Mouse (Mus musculus): ENCODE data around the gene Ctu1. TPM values are rescaled to one million over a fixed set of nuclear protein-coding genes. Genes with fewer than 3 reads are reported as not detected.
"Not testable (repeated sequence)": the region's sequence is repeated elsewhere in the genome, so short reads cannot be mapped to it uniquely, and the experiment has no call there.

Gene Ctu1
- polyA plus RNA-seq, 1 experiment from 2014 or later, result 26.4 TPM

GRCm38 (mm10) chr7:43642587-43642986 lies 29.2 kb upstream of the Ctu1 start:
- no peak overlapping the region for H3K4me2 ChIP-seq (ENCODE audit: low read length)
- no peaks in the 10 kb centered on the region for H3K36me3 ChIP-seq (ENCODE audit: control insufficient read depth, insufficient read depth, low read length)
- no peaks in the 10 kb centered on the region for H3K9me3 ChIP-seq (replicated peaks; ENCODE audit: control insufficient read depth, low read length, poor library complexity, severe bottlenecking)
- no peak for ATAC-seq
- H3K9ac ChIP-seq (ENCODE audit: low read depth, low read length), result no peak overlapping the region
- 83% methylated on average over 5 of the region's 5 CpGs for WGBS
- H3K27me3 ChIP-seq (ENCODE audit: control insufficient read depth, insufficient read depth, low read depth, low read length), result no peaks in the 10 kb centered on the region
- H3K4me3 ChIP-seq (ENCODE audit: low read depth, low read length), result no peak overlapping the region
- H3K4me1 ChIP-seq (ENCODE audit: control insufficient read depth, insufficient read depth, low read length), result no peaks in the 10 kb centered on the region
- H3K27ac ChIP-seq (ENCODE audit: low read length), result no peak overlapping the region

GRCm38 (mm10) chr7:43643046-43643652 lies 28.7 kb upstream of the Ctu1 start:
- no peaks in the 10 kb centered on the region for H3K36me3 ChIP-seq (ENCODE audit: control insufficient read depth, insufficient read depth, low read length)

GRCm38 (mm10) chr7:43652683-43653082 lies 19.1 kb upstream of the Ctu1 start:
- Histone ChIP-seq H3K36me3 (ENCODE audit: control insufficient read depth, insufficient read depth, low read length) (no peaks in the 10 kb centered on the region), H3K9ac (ENCODE audit: low read depth, low read length) (no peak overlapping the region), H3K4me2 (ENCODE audit: low read length) (no peak overlapping the region), H3K9me3 (replicated peaks; ENCODE audit: control insufficient read depth, low read length, poor library complexity, severe bottlenecking) (no peaks in the 10 kb centered on the region), H3K4me1 (ENCODE audit: control insufficient read depth, insufficient read depth, low read length) (no peaks in the 10 kb centered on the region), H3K27me3 (ENCODE audit: control insufficient read depth, insufficient read depth, low read depth, low read length) (no peaks in the 10 kb centered on the region), H3K4me3 (ENCODE audit: low read depth, low read length) (no peak overlapping the region), H3K27ac (ENCODE audit: low read length) (no peak overlapping the region)
- ATAC-seq, result no peak
- WGBS, result 88% methylated on average over 6 of the region's 6 CpGs

More at GRCm38 (mm10) chr7:43643046-43643652, 28.7 kb upstream of the Ctu1 start:
- H3K9me3 ChIP-seq (replicated peaks; ENCODE audit: control insufficient read depth, low read length, poor library complexity, severe bottlenecking), result no peaks in the 10 kb centered on the region
- no peaks in the 10 kb centered on the region for H3K4me1 ChIP-seq (ENCODE audit: control insufficient read depth, insufficient read depth, low read length)
- H3K27me3 ChIP-seq (ENCODE audit: control insufficient read depth, insufficient read depth, low read depth, low read length), result no peaks in the 10 kb centered on the region
- H3K27ac ChIP-seq (ENCODE audit: low read length), result no peak overlapping the region
- no peak overlapping the region for H3K4me3 ChIP-seq (ENCODE audit: low read depth, low read length)
- ATAC-seq, result no peak
- WGBS, result 80% methylated on average over 17 of the region's 17 CpGs
- H3K9ac ChIP-seq (ENCODE audit: low read depth, low read length), result no peak overlapping the region
- H3K4me2 ChIP-seq (ENCODE audit: low read length), result no peak overlapping the region

- no peaks in the 10 kb centered on the region for H3K27me3 ChIP-seq (ENCODE audit: control insufficient read depth, insufficient read depth, low read depth, low read length)
- H3K9me3 ChIP-seq (replicated peaks; ENCODE audit: control insufficient read depth, low read length, poor library complexity, severe bottlenecking), result no peaks in the 10 kb centered on the region
- H3K9ac ChIP-seq (ENCODE audit: low read depth, low read length), result no peak overlapping the region
- H3K4me2 ChIP-seq (ENCODE audit: low read length), result no peak overlapping the region
- ATAC-seq, result no peak
- no peak overlapping the region for H3K4me3 ChIP-seq (ENCODE audit: low read depth, low read length)
- H3K36me3 ChIP-seq (ENCODE audit: control insufficient read depth, insufficient read depth, low read length), result no peaks in the 10 kb centered on the region
- H3K4me1 ChIP-seq (ENCODE audit: control insufficient read depth, insufficient read depth, low read length), result no peaks in the 10 kb centered on the region
- WGBS, result 87% methylated on average over 3 of the region's 3 CpGs
- no peak overlapping the region for H3K27ac ChIP-seq (ENCODE audit: low read length)
Observed at GRCm38 (mm10) chr7:43654519-43654918, 17.3 kb upstream of the Ctu1 start.

- Histone ChIP-seq H3K4me2 (ENCODE audit: low read length) (no peak overlapping the region), H3K9ac (ENCODE audit: low read depth, low read length) (no peak overlapping the region), H3K27ac (ENCODE audit: low read length) (no peak overlapping the region), H3K4me3 (ENCODE audit: low read depth, low read length) (no peak overlapping the region), H3K36me3 (ENCODE audit: control insufficient read depth, insufficient read depth, low read length) (no peaks in the 10 kb centered on the region), H3K4me1 (ENCODE audit: control insufficient read depth, insufficient read depth, low read length) (no peaks in the 10 kb centered on the region), H3K27me3 (ENCODE audit: control insufficient read depth, insufficient read depth, low read depth, low read length) (no peaks in the 10 kb centered on the region), H3K9me3 (replicated peaks; ENCODE audit: control insufficient read depth, low read length, poor library complexity, severe bottlenecking) (no peaks in the 10 kb centered on the region)
- no peak for ATAC-seq
- WGBS, result 78% methylated on average over 6 of the region's 6 CpGs
Observed at GRCm38 (mm10) chr7:43656232-43656631, 15.6 kb upstream of the Ctu1 start.

GRCm38 (mm10) chr7:43660002-43660401 lies 11.8 kb upstream of the Ctu1 start, which contains the start of gene Siglece:
Gene Siglece (minus strand): TSS chr7:43660161.
- Histone ChIP-seq H3K9ac (ENCODE audit: low read depth, low read length) (no peak within 1 kb of the TSS), H3K27me3 (ENCODE audit: control insufficient read depth, insufficient read depth, low read depth, low read length) (no peaks in the 10 kb centered on the region), H3K9me3 (replicated peaks; ENCODE audit: control insufficient read depth, low read length, poor library complexity, severe bottlenecking) (no peaks in the 10 kb centered on the region), H3K4me3 (ENCODE audit: low read depth, low read length) (no peak within 1 kb of the TSS), H3K4me1 (ENCODE audit: control insufficient read depth, insufficient read depth, low read length) (no peaks in the 10 kb centered on the region), H3K36me3 (ENCODE audit: control insufficient read depth, insufficient read depth, low read length) (no peaks in the 10 kb centered on the region), H3K27ac (ENCODE audit: low read length) (no peak within 1 kb of the TSS), H3K4me2 (ENCODE audit: low read length) (no peak within 1 kb of the TSS)
- ATAC-seq, result no peak
- WGBS, result 93% methylated on average over 1 of the region's 1 CpGs

- no peaks in the 10 kb centered on the region for H3K27me3 ChIP-seq (ENCODE audit: control insufficient read depth, insufficient read depth, low read depth, low read length)
- WGBS, result 89% methylated on average over 1 of the region's 1 CpGs
- no peaks in the 10 kb centered on the region for H3K36me3 ChIP-seq (ENCODE audit: control insufficient read depth, insufficient read depth, low read length)
- no peak overlapping the region for H3K4me3 ChIP-seq (ENCODE audit: low read depth, low read length)
- ATAC-seq, result no peak
- H3K9me3 ChIP-seq (replicated peaks; ENCODE audit: control insufficient read depth, low read length, poor library complexity, severe bottlenecking), result no peaks in the 10 kb centered on the region
- H3K4me2 ChIP-seq (ENCODE audit: low read length), result no peak overlapping the region
- H3K27ac ChIP-seq (ENCODE audit: low read length), result no peak overlapping the region
- no peak overlapping the region for H3K9ac ChIP-seq (ENCODE audit: low read depth, low read length)
- no peaks in the 10 kb centered on the region for H3K4me1 ChIP-seq (ENCODE audit: control insufficient read depth, insufficient read depth, low read length)
Observed at GRCm38 (mm10) chr7:43662804-43663203, 9.0 kb upstream of the Ctu1 start.

- 97% methylated on average over 4 of the region's 4 CpGs for WGBS
- not testable (repeated sequence) for H3K9me3 ChIP-seq (replicated peaks; ENCODE audit: control insufficient read depth, low read length, poor library complexity, severe bottlenecking); H3K36me3 ChIP-seq (ENCODE audit: control insufficient read depth, insufficient read depth, low read length); H3K27me3 ChIP-seq (ENCODE audit: control insufficient read depth, insufficient read depth, low read depth, low read length); ATAC-seq; H3K27ac ChIP-seq (ENCODE audit: low read length); H3K4me1 ChIP-seq (ENCODE audit: control insufficient read depth, insufficient read depth, low read length); H3K4me2 ChIP-seq (ENCODE audit: low read length); H3K4me3 ChIP-seq (ENCODE audit: low read depth, low read length); H3K9ac ChIP-seq (ENCODE audit: low read depth, low read length)
Observed at GRCm38 (mm10) chr7:43667221-43667620, 4.6 kb upstream of the Ctu1 start.

- Histone ChIP-seq H3K27ac (ENCODE audit: low read length) (no peak overlapping the region), H3K4me1 (ENCODE audit: control insufficient read depth, insufficient read depth, low read length) (peaks cover 9% of the 10 kb centered on the region), H3K4me2 (ENCODE audit: low read length) (no peak overlapping the region), H3K4me3 (ENCODE audit: low read depth, low read length) (no peak overlapping the region), H3K27me3 (ENCODE audit: control insufficient read depth, insufficient read depth, low read depth, low read length) (no peaks in the 10 kb centered on the region), H3K36me3 (ENCODE audit: control insufficient read depth, insufficient read depth, low read length) (no peaks in the 10 kb centered on the region), H3K9me3 (replicated peaks; ENCODE audit: control insufficient read depth, low read length, poor library complexity, severe bottlenecking) (no peaks in the 10 kb centered on the region), H3K9ac (ENCODE audit: low read depth, low read length) (no peak overlapping the region)
- ATAC-seq, result no peak
- 10% methylated on average over 3 of the region's 3 CpGs for WGBS
Observed at GRCm38 (mm10) chr7:43668582-43668981, 3.2 kb upstream of the Ctu1 start.

All from midbrain, embryonic 16.5 days (tissue).